ENCODE assay signal across 8 mouse cellular contexts in genomic region chr10:79745898-79746773, GRCm38 (mm10). TPM values are rescaled to one million over a fixed set of nuclear protein-coding genes. Genes with fewer than 3 reads are reported as not detected.
DNase-seq lines count a peak whose midpoint lies in the region; ATAC-seq and TF ChIP-seq lines count a peak whose summit lies in the region.

Gene Polrmt (minus strand): TSS chr10:79746581.

- H3K36me3 ChIP-seq in embryonic facial prominence, embryonic 15.5 days, result peaks cover 33% of the 10 kb centered on the region
- peaks cover 32% of the 10 kb centered on the region for H3K36me3 ChIP-seq in limb, embryonic 14.5 days (ENCODE audit: control insufficient read depth, insufficient read depth, low read length)
- peaks cover 28% of the 10 kb centered on the region for H3K36me3 ChIP-seq in midbrain, postnatal 0 days (ENCODE audit: insufficient read depth, low read length)

- H3K4me2 ChIP-seq in embryonic facial prominence, embryonic 15.5 days (replicated peaks), result peak within 1 kb of the TSS; percentile 62
- peak within 1 kb of the TSS; percentile 54 for H3K4me2 ChIP-seq in limb, embryonic 14.5 days (replicated peaks; ENCODE audit: low read depth, low read length, severe bottlenecking)
- H3K4me2 ChIP-seq in midbrain, postnatal 0 days (ENCODE audit: low read depth, low read length, poor library complexity, severe bottlenecking), result peak within 1 kb of the TSS; percentile 68

- H3K27ac ChIP-seq in bone marrow, adult 2 months (ENCODE audit: control insufficient read depth, insufficient read depth, low read depth, low read length, poor library complexity), result no peak within 1 kb of the TSS
- H3K27ac ChIP-seq in embryonic facial prominence, embryonic 15.5 days (replicated peaks), result peak within 1 kb of the TSS; percentile 51; the same call in 1 of the 2 replicates
- no peak within 1 kb of the TSS for H3K27ac ChIP-seq in limb, embryonic 14.5 days (replicated peaks; ENCODE audit: low read depth, low read length)
- H3K27ac ChIP-seq in midbrain, postnatal 0 days (ENCODE audit: low read depth, low read length), result peak within 1 kb of the TSS; percentile 32; the same call in 1 of the 2 replicates

- DNase-seq in 416B (ENCODE audit: low read depth), result peak; percentile 98
- DNase-seq in heart, adult 8-10 months (ENCODE audit: low spot score), result peak; percentile 98
- DNase-seq in kidney, adult 9 months, result peak; percentile 99
- peak; percentile 100 for DNase-seq in limb, embryonic 14.5 days (ENCODE audit: low spot score)
- peak; percentile 99 for DNase-seq in midbrain, postnatal 0 days (ENCODE audit: low spot score)
- DNase-seq in spleen, postnatal 14 days (ENCODE audit: low spot score in 2 of 2), result peak; percentile 89 to 90

- WGBS in bone marrow, adult 2 months, result 2% methylated on average over 38 of the region's 38 CpGs
- WGBS in embryonic facial prominence, embryonic 15.5 days, result 2% methylated on average over 38 of the region's 38 CpGs
- 2% methylated on average over 38 of the region's 38 CpGs for WGBS in limb, embryonic 14.5 days
- 2% methylated on average over 37 of the region's 38 CpGs for WGBS in midbrain, postnatal 0 days

- ATAC-seq in embryonic facial prominence, embryonic 15.5 days (ENCODE audit: insufficient number of reproducible peaks, low FRiP score, low TSS enrichment, low read depth), result peak; percentile 95
- peak; percentile 96 for ATAC-seq in limb, embryonic 14.5 days (ENCODE audit: low FRiP score, low read depth)
- peak; percentile 95 for ATAC-seq in midbrain, postnatal 0 days (ENCODE audit: low FRiP score)

- no peaks in the 10 kb centered on the region for H3K27me3 ChIP-seq in embryonic facial prominence, embryonic 15.5 days
- H3K27me3 ChIP-seq in limb, embryonic 14.5 days (ENCODE audit: control insufficient read depth, insufficient read depth, low read length), result no peaks in the 10 kb centered on the region
- H3K27me3 ChIP-seq in midbrain, postnatal 0 days (ENCODE audit: insufficient read depth, low read length), result no peaks in the 10 kb centered on the region

- TF ChIP-seq CTCF in bone marrow, adult 2 months (IDR thresholded peaks at IDR 0.05; ENCODE audit: control insufficient read depth, insufficient read depth, low read length), result peak; percentile 33; the same call in 1 of the 2 replicates
- TF ChIP-seq CTCF in midbrain, postnatal 0 days (IDR thresholded peaks at IDR 0.05), result peak; percentile 69

- peak; percentile 64 for TF ChIP-seq POLR2A in bone marrow, adult 2 months (IDR thresholded peaks at IDR 0.05; ENCODE audit: borderline replicate concordance, control insufficient read depth, low read depth, low read length)
- peak; percentile 66; the same call in 1 of the 2 replicates for TF ChIP-seq POLR2A in limb, embryonic 14.5 days (IDR thresholded peaks at IDR 0.05; ENCODE audit: borderline replicate concordance, extremely low read depth, insufficient read depth, insufficient read length)

- peak within 1 kb of the TSS; percentile 51; the same call in 1 of the 2 replicates for H3K9ac ChIP-seq in embryonic facial prominence, embryonic 15.5 days
- peak within 1 kb of the TSS; percentile 50 for H3K9ac ChIP-seq in limb, embryonic 14.5 days (ENCODE audit: low read depth, low read length, severe bottlenecking)
- H3K9ac ChIP-seq in midbrain, postnatal 0 days (replicated peaks; ENCODE audit: low read length, poor library complexity, severe bottlenecking), result no peak within 1 kb of the TSS; the same call in 1 of the 2 replicates

- peaks cover 3% of the 10 kb centered on the region for H3K4me1 ChIP-seq in bone marrow, adult 2 months (ENCODE audit: control insufficient read depth, insufficient read depth, low read length)
- peaks cover 12% of the 10 kb centered on the region for H3K4me1 ChIP-seq in embryonic facial prominence, embryonic 15.5 days
- peaks cover 4% of the 10 kb centered on the region; the same call in 1 of the 2 replicates for H3K4me1 ChIP-seq in limb, embryonic 14.5 days (ENCODE audit: control insufficient read depth, insufficient read depth, low read length)
- H3K4me1 ChIP-seq in midbrain, postnatal 0 days (ENCODE audit: insufficient read depth, low read length), result no peaks in the 10 kb centered on the region

- peak within 1 kb of the TSS; percentile 73 for H3K4me3 ChIP-seq in bone marrow, adult 2 months (replicated peaks; ENCODE audit: control insufficient read depth, low read depth, low read length)
- H3K4me3 ChIP-seq in embryonic facial prominence, embryonic 15.5 days (replicated peaks), result peak within 1 kb of the TSS; percentile 76
- peak within 1 kb of the TSS; percentile 50 for H3K4me3 ChIP-seq in limb, embryonic 14.5 days (replicated peaks; ENCODE audit: low read length)
- peak within 1 kb of the TSS; percentile 62 for H3K4me3 ChIP-seq in midbrain, postnatal 0 days (ENCODE audit: low read depth, low read length)

- no peaks in the 10 kb centered on the region for H3K9me3 ChIP-seq in embryonic facial prominence, embryonic 15.5 days (replicated peaks)
- H3K9me3 ChIP-seq in limb, embryonic 14.5 days (ENCODE audit: control insufficient read depth, low read length), result peaks cover 5% of the 10 kb centered on the region; the same call in 1 of the 2 replicates
- no peaks in the 10 kb centered on the region for H3K9me3 ChIP-seq in midbrain, postnatal 0 days (ENCODE audit: low read length)

RNA-seq across cellular contexts. Expression of gene Polrmt, which starts in this region (rescaled TPM):
- 20.0 and 29.6 TPM in 2 replicates for polyA plus RNA-seq in bone marrow, adult 2 months (2011; ENCODE audit: insufficient read depth, insufficient read length, low replicate concordance, missing spikeins)
- polyA plus RNA-seq in embryonic facial prominence, embryonic 15.5 days (2015; fragmentation: Nextera tagmentation; extraction: Ambion mirVana), result 41.6 and 46.6 TPM in 2 replicates
- 10 to 100 TPM; 41.1 to 54.7 (median 47.0) TPM for total RNA-seq in heart, adult 8-10 months (2022)
- polyA plus RNA-seq in limb, embryonic 14.5 days (2012; rRNA removed), result 64.1 and 75.3 TPM in 2 replicates
- 33.4 and 36.6 TPM in 2 replicates for polyA plus RNA-seq in limb, embryonic 14.5 days (2014; fragmentation: Nextera tagmentation; extraction: Ambion mirVana)
- 42.0 and 43.2 TPM in 2 replicates for total RNA-seq in midbrain, postnatal 0 days (2014; rRNA removed)
- polyA plus RNA-seq in midbrain, postnatal 0 days (2015; fragmentation: Nextera tagmentation; extraction: Ambion mirVana), result 32.5 and 37.4 TPM in 2 replicates

Comparison
In these comparisons a context has a peak if more than half of its experiments do, and no peak if none do; other contexts are left out.
1. H3K27ac ChIP-seq: peak in embryonic facial prominence, embryonic 15.5 days (single experiment) and midbrain, postnatal 0 days (single experiment); none in bone marrow, adult 2 months (single experiment) and limb, embryonic 14.5 days (single experiment).
2. Peak in every context shown above with its lines, with median percentiles within 50 percentile points of each other: DNase-seq, H3K4me3 ChIP-seq, ATAC-seq and H3K4me2 ChIP-seq.